Mouse (Mus musculus) gastrocnemius, postnatal 10 days (tissue): Measurements from ENCODE around the gene Jmy. TPM values are rescaled to one million over a fixed set of nuclear protein-coding genes. Genes with fewer than 3 reads are reported as not detected.

ENCODE experiments used
- DNase-seq: peaks from one replicate; pipeline ENCODE4 v3.0.0; 2021; ENCODE audit warnings: mixed read lengths
- total RNA-seq, 2 experiments: library from RNA; stranded (reverse); gene quantifications; 2 replicates each; pipeline ENCODE4 v1.2.3; 2021

The Jmy gene
- total RNA-seq, 2 experiments from 2014 or later = 20.9 to 22.9 TPM

GRCm38 (mm10) chr13:93458616-93459015 is 41.0 kb downstream of the Jmy start:
- no peak for DNase-seq

DNA sequence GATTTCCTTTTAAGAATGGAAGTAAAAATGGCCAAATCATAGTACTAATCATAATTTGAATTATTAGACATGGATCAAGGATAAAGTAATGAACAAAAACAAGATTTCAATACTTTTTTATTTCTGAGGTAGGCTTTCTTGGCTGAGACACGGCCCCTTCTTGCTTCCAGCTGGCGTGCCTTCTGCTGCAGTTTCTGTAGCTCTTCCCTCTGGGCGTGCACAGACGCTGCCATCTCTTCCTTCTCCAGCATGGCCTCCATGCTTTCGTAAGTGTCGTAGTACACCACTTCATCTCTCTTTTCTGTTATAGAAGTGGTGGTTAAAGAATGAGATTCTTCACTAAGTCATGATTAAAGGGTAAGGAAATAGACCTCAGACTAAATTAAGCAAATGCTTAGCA is 46.3 kb downstream of the Jmy start:
- no peak for DNase-seq

GRCm38 (mm10) chr13:93440167-93440566 is 59.4 kb downstream of the Jmy start:
- no peak for DNase-seq

DNA sequence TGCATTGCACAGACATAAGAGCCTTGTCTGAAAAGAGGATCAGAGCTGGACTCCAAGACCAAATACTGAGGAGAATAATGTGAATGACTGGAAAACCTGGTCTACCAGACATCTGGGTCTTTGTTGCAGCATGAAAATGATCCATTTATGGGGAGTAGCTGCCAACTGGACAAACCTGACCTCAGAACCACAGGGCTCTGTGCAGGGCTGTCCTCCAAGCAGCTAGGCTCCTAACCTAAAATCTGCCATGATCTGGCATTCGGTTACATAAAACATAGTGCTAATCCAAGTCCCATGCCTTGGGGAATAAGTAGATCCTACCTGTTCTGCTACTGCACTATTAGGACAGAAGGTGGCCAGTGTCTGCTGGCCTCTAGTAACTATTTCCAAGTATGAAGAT is 70.4 kb downstream of the Jmy start:
- DNase-seq = no peak

- no peak for DNase-seq
Observed at GRCm38 (mm10) chr13:93427920-93428876, 71.4 kb downstream of the Jmy start.

- no peak for DNase-seq
Observed at GRCm38 (mm10) chr13:93423224-93423623, 76.4 kb downstream of the Jmy start.

GRCm38 (mm10) chr13:93419779-93420178 is 79.8 kb downstream of the Jmy start:
- no peak for DNase-seq

DNA sequence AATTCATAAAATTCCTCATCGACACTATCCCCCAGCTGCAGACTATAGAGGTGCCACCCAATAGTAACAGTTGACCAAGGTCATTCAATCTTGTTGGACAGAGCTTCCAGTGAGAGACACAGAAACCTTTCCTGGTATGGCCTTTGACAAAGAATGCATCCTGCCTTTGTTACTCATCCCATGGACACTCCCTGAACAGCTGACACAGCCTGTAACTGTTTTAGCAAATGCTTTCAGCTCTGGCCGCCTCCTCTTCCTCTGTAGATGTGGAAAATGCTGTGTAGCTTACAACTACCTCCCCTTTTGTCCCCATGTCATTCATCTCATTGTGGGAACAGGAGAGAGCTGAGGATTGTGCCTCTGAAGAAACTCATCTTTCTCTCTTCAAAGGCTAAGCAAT is 81.3 kb downstream of the Jmy start:
- DNase-seq = no peak

DNA sequence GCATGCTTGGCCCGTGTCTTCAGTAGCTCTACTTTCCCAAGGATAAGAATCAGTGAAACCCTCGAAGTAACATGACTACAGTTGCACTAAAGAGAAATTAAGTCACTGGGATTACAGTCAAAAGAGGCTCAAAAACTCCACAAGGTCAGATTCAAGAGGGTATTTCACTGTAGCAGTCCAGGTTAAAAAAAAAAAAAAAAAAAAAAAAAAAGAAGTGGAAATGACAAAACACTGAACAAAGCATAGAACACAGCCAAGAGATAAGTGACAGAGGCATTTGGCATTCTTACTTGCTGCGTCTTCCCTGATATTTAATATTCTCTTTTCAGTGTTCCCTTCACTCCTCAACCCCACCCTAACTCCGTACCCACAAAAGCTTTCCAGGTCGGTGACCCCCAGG is 84.6 kb downstream of the Jmy start:
- no peak for DNase-seq

- DNase-seq = no peak
Observed at GRCm38 (mm10) chr13:93410343-93410742, 89.3 kb downstream of the Jmy start.

DNA sequence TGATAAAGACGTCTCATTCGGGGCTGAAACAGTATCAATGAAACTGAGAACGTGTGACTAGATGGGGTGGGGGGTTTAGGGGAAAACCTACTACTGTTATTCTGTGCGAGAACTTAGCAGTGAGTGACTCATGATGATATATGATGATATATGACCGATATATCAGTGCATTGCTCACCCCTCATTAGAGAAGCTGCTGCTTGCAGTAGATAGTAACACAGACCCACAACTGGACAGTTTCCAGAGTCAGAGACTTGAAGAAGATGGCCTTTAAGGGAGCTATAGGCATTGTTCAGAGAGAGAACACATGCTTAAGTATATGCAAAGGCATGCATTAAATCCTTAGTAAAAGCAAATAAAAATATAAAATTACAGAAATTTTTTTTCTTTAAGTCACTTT is 92.8 kb downstream of the Jmy start:
- DNase-seq = no peak

- DNase-seq = no peak
Observed at GRCm38 (mm10) chr13:93401947-93402346, 97.7 kb downstream of the Jmy start.

DNA sequence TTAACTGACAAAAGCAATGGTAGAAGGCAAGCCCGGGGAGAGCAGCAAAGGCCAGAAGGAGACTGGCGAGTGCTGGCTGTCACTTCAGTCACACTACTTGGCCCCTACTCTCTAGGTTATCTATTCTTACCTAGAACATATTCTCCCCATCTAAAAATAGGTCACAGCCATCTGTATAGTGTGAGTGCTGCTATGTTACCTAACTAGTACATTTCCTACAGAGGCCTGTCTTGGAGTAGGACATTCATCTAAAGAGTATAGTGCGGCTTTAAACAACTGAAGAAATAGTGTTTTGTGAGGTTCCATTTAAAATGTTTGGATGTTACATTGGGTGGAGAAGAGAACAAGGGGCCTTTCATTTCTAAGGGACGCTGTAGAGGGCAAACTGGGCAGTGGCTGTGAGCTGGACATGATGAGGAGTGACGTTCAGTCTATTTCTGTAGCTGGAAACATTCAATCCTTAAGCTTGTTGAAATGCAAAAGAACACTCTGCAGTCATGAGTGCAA is 99.8 kb downstream of the Jmy start:
- no peak for DNase-seq

- no peak for DNase-seq
Observed at GRCm38 (mm10) chr13:93389242-93389625, 110.4 kb downstream of the Jmy start.

- DNase-seq = no peak
Observed at GRCm38 (mm10) chr13:93388594-93389241, 110.9 kb downstream of the Jmy start.

DNA sequence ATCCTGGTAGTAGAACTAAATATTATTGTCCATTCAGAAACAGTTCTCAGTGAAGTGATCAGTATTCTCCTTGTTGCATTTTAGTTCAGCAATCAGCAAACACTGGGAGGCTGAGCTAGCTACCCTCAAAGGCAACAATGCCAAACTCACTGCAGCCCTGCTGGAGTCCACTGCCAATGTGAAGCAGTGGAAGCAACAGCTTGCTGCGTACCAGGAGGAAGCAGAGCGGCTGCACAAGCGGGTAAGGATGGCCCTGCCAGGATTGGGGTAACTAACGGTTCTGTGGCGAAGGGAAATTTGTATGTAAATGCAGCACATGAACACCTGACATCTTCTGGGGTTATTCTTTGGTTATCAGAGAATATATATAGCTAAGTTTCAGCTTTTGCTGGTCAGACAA is 112.2 kb downstream of the Jmy start:
- no peak for DNase-seq

DNA sequence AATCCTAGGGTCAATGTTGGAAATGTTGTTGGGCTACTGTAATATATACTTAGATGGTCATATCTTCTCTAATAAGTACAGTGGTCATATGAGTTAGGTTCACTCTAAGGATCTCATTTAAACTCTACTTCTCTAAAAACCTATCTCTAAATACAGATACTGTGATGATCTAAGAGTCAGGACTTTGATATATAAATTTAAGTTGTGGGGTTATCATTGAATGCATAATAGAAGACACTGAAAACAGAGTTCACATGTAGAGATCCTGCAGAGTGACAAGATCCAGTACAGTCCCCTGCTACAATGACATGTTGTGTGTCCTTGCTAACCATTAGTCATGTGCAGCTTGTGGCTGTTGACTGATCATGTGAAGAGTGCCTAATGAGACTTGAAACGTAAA is 114.5 kb downstream of the Jmy start:
- no peak for DNase-seq

DNA sequence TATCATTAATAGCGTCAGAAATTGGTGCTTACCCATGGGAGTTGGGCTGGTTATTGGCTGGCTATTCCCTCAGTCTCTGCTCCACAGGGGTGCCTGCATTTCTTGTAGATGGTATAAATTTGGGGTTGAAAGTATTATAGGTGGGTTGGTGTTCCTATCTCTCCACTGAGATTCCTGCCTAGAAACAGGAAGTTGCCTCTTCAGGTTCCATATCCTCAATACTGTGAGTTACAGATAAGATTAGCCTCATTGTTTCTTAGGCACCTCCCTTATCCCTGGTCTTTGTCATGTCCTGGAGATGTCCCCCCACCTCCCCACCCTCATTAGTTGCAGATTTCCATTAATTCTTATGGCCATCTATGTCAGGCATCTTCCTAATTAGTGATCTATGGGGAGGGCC is 115.1 kb downstream of the Jmy start:
- DNase-seq = no peak

- DNase-seq = no peak
Observed at GRCm38 (mm10) chr13:93383620-93384019, 116.0 kb downstream of the Jmy start.

DNA sequence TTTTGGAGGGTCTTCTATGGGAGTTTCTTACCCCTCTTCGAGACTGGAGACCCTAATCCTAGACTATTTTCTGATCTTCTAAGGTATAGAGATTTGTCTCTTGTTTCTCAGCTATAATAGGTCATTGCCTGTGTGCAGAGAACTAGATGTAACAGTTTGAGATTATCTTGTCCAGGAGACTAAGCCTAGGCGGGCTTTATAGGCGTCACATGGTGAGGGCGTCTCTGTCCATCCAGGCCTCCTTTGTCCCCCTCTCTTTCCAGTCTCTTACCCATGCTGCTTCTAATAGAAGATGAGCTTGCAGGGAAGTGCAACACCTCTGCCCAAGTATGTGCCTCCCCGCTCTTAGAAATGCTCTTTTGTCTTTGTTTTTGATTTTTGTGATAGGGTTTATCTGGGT is 116.5 kb downstream of the Jmy start:
- no peak for DNase-seq

DNA sequence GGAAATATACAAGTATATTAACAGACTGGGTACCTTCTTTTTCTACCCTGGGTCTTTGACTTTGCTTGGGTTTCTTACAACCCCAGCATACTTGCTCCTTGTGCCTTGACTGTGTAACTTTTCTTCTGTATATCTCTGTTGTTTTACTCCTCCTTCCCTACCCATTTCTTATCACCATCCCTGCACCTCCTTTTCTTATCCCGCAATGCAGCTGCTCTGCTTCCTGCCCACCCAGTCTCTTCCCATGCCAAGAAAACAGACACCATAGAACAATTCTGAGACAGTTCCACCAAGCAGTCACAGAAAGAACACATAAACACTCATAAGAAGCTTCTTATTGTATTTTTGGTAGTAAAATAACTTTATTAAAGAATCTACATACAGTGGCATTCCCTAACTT is 118.3 kb downstream of the Jmy start:
- no peak for DNase-seq

GRCm38 (mm10) chr13:93380399-93381063 is 119.1 kb downstream of the Jmy start:
- no peak for DNase-seq
